Mouse (Mus musculus): ENCODE measurements at regions not wholly inside any gene's neighbourhood (a gene's known extent, or its start where the extent isn't known, plus 50 kb on each side); places are given as distances from the start of the nearest gene placed in this dataset.

DNA sequence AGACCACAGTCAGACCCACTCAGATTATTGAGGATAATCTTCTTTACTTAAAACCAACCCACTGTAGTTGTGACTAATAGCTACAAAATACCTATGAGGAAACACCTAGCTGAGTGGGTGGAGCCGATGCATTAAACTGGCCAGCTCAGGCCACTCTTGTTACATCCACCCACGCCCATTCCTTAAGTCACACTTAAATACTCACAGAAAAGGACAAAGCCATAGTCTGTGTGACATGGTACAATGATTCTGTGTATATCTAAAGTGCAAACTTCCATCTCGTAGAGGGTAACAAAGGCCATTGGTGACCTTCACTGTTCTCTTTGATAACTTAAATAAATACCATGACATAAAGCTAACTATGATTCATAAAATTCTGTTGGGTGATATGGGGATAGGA, 103.7 kb upstream of the Arhgap5 start:
- no peak for DNase-seq (ENCODE audit: low read depth, low spot score)

DNA sequence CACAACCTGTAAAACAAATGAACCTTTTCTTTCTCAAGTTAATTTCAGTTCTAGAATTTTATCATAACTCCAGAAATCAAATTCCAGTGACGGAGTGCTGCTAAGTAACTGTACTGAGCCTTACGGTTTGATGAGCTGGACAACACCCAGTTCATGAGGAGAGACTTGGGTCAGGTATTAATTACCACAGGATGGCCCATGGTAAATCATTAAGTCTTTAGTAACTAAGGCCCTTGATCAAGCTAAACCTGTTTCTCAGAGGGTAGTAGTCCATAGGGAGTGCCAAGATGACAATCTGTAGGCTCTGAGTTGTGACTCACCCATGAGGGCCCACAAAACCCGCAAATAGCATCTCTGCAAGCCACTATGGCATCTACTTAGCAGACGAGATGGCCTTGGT, 101.1 kb upstream of the Arhgap5 start:
- no peak for DNase-seq (ENCODE audit: low read depth, low spot score)

DNA sequence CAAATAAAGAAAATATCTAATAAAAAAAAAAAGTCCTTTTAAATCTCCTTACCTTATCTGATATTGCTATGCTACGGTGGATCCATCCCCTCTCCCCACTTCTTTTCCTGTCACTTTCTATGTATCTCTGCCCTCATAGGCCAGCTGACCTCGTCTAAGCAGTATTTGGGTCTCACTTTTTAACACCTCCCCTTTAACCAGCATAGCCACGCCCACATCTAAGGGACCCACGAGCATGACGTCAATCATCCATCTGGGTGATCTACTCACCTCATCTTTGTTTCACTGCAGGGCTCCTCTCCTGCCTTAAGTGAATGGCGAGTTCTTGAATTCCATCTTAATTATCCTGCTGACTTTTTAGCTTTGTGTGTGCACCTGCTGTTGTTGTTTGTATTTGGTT, 97.4 kb upstream of the Arhgap5 start:
- DNase-seq (ENCODE audit: low read depth, low spot score) = peak; percentile 56

DNA sequence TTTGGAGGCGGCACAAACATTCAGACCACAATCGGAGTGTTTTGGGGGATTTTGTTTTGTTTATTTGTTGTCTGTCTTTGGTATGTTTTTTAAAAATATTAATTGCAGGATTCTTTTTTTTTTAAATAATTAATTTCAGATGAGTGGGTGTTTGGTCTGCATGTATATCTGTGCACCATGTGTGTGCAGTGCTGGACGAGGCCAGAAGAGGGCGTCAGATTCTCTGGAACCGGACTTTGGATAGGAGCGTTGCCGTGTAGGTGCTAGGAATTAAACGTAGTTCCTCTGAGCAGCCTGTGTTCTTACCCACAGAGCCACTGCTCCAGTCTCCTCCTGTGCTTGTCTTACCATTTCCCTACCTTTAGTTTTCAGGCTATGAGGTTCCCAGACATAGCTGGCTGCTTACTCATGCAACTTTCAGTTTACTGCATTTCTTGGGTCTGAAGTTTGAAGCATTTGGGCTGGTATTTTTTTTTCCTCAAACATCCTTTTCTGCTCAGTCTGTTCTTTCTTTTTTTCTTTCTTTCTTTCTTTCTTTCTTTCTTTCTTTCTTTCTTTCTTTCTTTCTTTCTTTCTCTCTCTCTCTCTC, 95.4 kb upstream of the Arhgap5 start:
- peak; percentile 30 for DNase-seq (ENCODE audit: low read depth, low spot score)

DNA sequence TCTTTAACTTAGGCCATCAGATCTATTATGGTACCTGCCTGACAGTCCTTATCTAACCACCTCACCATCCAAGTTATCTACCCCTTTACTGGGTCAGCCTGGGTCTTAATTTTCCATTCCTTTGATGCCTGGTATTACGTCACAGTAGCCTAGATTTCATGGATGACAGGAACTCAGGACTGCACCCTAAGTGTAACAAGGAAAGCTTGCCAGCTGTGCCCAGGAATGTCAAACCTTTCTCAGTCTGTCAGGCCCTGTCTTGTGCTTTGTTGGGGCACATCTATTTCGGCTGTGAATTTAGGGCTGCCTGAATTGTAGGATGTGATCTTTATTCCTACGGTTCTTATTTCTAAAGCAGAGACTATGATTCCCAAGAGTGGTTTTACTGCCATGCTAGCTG, 94.6 kb upstream of the Arhgap5 start:
- no peak for DNase-seq (ENCODE audit: low read depth, low spot score)

DNA sequence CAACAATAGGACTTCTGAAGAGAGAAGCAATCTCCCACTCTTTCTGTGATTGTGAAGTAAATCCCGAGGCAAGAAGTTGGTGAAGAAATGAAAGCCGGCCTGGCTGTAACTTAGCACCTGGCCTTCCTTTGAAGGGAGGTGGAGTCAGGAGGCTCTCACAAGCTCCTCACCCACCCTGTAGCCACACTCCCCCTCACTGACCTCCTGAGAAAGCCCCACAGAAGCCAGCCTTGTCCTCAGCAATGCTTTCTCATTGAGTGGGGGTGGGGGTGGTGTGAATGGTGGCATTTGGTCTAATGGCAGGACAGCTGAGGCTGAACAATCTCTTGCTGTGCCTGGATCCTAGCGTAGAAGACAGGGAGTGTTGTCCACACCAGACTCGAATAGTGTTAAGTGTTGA, 91.6 kb upstream of the Arhgap5 start:
- DNase-seq (ENCODE audit: low read depth, low spot score) = no peak

DNA sequence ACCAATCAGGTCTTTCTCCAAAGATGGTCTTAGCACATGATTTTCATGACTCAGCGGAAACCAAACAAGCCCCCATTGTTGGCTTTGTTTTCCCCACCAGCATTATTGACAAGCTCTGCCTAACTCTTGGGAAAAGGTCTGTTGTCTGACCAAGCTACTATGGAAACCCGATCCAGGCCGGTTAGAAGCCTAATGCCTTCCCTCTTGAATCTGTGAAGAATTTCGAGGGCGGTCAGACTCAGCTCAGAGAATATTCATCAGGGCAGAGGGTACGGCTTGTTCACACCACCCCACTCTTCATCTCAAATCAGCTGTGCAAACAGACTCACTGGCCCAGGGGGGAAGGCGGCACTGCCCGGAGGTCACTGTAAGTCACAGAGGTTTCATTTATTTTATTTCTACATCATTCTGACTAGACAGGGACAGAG, 90.7 kb upstream of the Arhgap5 start:
- DNase-seq (ENCODE audit: low read depth, low spot score) = peak; percentile 39

DNA sequence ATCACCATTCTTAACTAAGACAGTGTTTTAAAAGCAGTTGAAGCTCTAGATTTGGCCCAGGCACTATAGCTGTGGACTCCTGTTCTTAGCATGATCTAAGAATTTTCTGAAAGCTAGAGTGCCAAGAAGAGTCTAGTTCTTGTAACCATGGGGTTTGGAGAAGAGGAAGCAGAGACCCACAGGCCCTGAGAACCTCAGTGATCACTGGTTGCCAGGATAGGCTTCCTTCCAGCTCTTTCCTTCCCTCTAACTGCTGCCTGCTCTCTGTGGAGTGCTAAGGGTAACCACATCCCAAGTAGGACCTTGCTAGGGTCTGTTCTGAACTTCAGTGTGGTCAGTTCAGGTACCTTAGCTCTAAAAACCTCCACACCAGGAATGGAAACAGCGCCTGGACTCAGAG, 81.0 kb upstream of the Arhgap5 start:
- no peak for DNase-seq (ENCODE audit: low read depth, low spot score)

DNA sequence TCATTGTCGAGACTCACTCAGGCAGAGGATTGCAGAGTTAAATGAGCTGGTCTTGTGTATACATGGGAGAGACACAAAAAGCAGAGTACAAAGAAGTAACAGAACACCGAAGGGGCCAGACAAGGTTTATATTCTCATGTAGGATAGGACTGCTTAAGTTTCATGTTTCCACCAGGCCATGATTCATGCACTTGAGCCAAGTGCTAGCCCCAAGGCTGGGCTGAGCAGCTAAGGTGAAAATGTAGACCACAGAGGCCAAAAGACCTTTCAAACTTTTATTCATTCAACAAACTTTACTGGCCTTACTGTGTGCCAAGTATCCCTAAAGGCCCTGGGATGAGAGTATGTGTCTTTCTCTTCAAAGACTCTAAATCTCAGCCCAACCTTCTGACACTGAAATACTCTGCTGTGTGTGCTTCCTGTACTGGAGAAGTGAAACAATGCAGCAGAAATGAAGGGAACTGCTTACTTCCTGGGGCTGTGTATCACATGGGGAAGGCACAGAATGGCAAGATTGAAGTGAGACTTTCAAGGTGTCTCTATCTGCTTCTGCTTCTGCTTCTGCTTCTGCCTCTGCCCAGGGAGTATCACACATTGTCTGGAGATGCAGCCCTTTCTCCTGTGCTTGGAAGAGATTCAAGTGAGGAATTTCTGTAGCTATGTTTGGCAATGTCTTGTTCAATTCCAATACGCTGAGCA, 79.3 kb upstream of the Arhgap5 start:
- no peak for DNase-seq (ENCODE audit: low read depth, low spot score)

DNA sequence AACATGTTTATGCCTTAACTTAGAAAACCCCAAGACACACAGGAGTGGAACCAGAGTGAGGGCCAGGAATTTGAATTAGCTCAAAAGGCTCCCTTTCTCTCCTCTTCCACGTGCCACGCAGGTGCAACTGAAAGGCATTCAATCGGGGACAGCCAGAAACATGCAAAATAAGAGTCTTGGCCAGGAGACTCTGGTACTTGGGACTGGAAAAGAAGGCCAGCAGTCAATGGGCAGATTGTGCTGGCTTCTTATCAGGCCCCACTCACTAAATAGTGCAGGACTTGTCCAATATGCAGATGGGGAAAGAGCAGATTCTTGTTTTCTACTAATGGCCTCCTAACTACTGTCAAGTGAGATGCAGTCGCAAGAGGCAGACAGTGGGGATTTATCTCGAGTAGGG, 73.8 kb upstream of the Arhgap5 start:
- DNase-seq (ENCODE audit: low read depth, low spot score) = no peak

DNA sequence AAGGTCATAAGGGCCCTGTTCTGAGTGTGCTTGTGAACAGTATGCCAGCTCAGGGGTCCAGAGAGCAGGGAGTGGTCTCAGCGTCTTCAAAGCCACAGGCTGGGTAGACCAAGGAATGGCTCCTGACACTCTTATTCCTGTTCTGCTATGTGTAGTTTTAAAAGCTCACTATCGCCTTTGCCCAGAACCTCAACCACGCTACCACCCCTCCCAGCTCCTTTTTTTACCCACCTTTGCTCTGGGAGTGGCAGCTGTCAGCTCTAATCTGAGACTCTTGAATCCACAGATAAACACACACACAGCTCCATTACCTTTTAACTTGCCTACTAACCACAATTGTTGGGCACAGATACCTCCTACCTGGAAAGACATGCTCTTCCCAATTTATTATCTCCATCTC, 71.8 kb upstream of the Arhgap5 start:
- DNase-seq (ENCODE audit: low read depth, low spot score) = no peak

DNA sequence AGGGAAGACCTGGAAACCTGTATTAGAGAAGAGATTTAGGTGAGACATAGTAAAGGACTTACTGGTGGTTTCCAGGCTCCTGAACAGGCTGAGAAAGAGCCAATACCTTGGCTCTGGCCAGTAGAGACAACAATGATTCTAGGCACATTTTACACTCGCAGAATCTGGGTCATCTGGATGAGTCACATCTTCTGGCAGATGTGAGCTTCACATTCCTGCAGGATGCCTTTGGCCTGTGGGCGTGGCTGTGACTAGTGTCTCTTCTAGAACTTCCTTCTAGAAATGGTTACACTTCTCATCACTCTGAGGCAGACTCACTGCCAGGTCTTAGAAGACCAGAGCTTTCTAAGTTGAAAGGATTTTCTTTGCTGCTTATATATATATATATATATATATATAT, 69.8 kb upstream of the Arhgap5 start:
- DNase-seq (ENCODE audit: low read depth, low spot score) = peak; percentile 14

DNA sequence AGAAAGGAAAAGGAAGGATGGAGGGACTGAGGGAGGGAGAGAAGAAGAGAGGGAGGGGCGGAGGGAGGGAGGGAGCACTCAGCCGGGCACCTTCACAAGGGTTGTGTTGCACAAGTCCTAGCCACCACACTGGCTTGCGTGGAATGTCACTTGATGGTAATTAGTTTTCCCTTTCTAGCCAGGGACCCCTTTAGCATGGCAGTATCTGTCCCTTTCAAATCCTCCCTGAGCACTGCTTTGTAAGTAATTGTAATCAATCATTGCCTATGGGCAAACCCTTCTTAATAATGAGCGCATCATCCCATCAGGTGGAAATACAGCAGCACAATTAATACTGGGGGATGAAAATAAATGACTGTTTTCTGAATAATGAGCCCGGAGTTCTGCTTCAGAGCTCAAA, 68.5 kb upstream of the Arhgap5 start:
- DNase-seq (ENCODE audit: low read depth, low spot score) = no peak

DNA sequence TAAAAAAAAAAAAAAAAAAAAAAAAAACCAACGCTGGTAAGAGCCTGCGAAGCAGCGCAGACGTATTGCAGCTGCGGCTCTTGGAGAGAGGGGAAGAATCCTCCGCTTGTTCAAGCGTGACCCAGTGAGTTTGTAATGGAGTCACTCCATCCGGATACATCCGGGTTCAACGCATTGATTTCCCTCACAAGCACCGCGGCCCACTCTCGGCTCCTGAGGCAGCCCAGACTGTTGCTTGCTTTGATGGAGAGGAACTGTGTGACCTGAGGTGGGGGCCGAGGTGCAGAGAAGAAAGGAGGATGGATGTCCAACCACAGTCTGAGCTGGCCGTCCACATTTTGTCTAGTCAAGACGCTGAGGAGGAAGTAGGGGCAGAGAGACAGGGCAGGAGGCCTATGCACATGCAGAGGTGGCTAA, 68.0 kb upstream of the Arhgap5 start:
- peak; percentile 43 for DNase-seq (ENCODE audit: low read depth, low spot score)

DNA sequence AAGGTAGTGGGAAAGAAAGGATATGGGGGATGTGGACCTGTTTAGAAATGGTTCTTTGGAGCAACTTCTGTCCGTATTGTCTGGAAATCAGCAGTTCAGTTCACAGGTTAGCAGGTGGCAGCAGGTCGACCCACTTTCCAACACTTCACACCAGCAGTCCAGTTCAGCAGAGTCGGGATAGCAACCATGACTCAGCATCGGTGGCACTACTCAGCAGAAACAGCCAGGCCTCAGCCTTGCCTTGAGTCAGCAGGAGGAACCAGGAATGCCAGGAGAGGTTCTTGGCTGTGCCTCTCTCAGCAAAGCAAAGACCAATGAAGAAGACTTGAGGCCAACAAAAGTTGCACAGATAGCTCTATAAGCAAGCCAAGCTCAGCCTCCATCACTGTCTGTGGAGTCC, 66.8 kb upstream of the Arhgap5 start:
- peak; percentile 33 for DNase-seq (ENCODE audit: low read depth, low spot score)

DNA sequence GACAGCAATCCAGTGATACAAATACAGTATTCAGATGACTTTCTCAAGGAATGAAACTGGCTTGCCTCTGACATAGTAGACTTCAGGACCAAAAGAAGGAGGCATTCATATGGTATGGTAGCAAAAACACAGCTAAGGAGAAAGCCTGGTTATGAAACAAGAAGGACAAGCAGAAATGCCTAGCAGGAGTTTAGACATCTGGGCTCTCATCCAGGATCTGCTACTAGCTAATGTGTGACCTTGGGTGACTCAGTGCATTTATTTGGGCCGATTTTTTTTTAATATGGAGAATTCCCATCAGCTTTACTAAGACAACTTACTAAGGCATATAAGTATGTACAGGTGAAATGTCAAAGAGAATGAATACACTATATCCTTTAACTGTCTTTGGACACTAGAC, 64.5 kb upstream of the Arhgap5 start:
- no peak for DNase-seq (ENCODE audit: low read depth, low spot score)

DNA sequence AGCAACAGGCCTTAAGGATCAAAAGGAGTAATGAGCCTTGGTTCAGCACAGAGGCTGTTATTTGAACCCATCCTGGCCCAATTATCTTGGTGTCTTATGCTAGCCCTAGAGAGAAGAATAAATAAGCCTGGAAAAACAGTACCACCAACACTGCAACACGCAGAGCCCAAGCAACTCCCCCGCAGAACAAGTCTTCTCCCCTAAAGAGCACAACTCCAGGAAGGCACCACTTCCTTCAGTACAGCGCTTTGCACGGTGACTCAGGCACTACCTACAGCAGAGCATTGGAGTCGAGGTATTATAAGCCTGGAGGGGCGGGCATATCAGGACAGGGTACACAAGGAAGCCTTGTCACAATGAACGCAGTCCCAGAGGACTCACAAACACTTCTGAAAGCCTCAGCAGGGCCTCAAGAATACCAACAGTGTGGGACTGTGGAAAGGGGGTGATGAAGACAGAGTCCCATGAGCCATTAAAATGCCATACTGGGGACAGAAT, 62.9 kb upstream of the Arhgap5 start:
- DNase-seq (ENCODE audit: low read depth, low spot score) = no peak

DNA sequence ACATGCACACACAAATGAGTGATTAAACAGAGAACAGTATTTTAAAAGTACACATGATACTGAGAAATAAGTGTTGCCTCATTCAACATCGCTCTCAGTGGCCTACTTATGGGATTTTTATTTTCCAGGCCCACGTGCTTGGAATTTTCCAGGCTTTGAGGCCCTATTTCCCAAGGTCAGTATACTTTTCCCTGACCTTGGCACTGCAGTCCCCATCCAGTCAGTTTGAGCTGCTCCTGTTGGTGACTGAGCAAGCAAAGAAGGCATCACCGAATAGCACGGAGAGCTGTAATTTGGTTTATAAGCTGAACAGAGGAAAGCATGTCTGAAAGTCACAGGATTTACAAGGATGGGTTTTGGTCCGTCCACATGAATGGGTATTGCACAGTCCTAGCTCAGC, 61.4 kb upstream of the Arhgap5 start:
- no peak for DNase-seq (ENCODE audit: low read depth, low spot score)

DNA sequence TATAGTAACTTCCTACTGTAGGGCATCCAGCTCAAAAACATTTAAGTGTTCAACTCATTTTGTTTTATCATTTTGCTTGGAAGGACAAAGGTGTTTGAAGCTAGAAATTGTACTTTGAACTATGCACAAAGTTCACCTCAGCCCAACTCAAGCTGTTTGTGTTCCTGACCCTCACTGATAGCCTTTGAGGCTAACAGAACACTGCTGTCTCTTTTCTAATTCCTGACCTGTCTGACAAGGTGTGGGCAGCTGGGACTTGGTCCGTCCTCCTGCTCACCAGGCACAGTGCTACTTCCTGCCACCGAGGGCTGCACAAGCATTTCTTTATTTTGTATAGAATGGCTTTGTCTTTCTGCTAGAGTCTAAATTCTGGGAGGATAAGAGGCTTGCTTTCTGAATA, 58.0 kb upstream of the Arhgap5 start:
- DNase-seq (ENCODE audit: low read depth, low spot score) = no peak

DNA sequence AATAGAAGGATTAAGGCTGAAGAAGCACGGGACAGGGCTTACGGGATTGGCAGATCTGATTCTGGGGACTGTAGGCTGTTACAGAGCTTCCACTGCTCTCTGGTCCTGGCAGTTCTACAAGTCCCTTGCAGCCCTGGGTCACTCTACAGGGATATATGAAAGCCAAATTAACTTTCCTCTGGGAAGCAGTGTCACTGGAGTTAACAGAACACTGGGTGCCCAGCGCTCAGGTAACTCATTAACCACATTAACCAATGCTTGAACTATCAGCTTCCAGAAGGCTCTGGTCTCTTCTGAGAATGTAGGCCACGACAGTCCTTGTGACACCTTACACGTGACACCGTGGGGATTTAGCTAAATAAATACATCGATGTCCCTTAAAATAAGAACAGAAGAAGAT, 57.3 kb upstream of the Arhgap5 start:
- DNase-seq (ENCODE audit: low read depth, low spot score) = no peak

DNA sequence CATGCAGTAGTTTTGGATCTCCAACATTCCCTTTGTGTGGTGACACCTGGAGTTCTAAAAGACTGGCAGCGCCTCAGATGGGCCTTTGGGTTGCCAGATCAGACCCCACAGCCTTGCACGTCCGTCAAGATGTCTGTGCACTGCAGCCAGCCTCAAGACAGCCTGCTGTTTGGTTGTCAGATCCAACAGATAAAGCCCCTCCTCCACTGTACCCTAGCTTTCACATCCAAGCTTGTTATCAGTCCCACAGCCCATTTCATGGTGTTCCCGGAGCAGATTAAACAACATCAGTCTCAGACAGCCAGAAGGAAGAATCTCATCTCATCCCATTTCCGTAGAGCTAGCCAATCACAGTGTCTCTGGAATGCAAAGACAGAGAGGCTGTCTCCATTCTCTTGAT, 56.3 kb upstream of the Arhgap5 start:
- DNase-seq (ENCODE audit: low read depth, low spot score) = no peak

DNA sequence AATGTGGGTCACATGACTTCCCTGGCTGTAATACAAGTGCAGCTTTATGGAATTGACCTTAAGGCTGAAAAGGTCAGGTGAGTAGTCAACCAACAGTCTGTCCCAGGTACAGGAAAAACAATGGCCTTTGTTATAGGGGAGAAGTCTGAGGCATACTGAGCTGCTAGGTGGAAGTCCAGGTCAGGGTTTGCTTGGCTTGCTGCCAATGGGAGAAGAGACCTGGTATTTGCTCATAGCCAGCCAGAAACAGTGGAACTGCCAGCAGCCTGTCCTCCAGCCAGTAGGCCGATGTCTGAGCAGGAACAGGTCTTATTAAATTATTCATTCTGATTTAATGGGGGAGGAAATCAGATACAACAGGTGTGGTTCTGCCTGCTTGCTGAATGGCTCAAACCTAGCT, 55.6 kb upstream of the Arhgap5 start:
- DNase-seq (ENCODE audit: low read depth, low spot score) = no peak

DNA sequence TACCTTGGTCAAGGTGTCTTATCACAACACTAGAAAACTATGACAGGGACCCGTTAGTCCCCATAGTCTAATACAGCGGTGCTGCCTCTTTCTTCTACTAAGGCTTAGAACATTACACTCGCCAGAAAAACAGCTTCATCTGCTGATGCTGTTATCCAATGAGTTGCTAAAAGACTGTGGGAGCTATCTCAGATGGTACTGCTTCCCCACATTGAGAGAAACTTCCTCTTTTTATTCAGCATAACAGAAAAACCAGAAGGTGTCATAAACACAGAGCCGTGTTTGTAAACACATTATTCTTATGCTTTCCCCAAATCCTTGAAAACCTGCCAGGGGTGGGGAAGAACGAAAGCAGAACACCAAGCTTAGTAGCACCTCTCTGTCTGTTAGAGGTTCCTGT, 49.9 kb upstream of the Arhgap5 start:
- DNase-seq (ENCODE audit: low read depth, low spot score) = no peak

Data from R1 (cell line).